Mouse (Mus musculus) brain, adult 2 months (tissue): Measurements from ENCODE around the gene Hnrnpu.
"Not testable (repeated sequence)": the region's sequence is repeated elsewhere in the genome, so short reads cannot be mapped to it uniquely, and the experiment has no call there.

Source experiments
- DNase-seq: peaks from one replicate; pipeline ENCODE4 v3.0.0; 2011; ENCODE audit warnings: low read depth, low spot score

Gene Hnrnpu

DNA sequence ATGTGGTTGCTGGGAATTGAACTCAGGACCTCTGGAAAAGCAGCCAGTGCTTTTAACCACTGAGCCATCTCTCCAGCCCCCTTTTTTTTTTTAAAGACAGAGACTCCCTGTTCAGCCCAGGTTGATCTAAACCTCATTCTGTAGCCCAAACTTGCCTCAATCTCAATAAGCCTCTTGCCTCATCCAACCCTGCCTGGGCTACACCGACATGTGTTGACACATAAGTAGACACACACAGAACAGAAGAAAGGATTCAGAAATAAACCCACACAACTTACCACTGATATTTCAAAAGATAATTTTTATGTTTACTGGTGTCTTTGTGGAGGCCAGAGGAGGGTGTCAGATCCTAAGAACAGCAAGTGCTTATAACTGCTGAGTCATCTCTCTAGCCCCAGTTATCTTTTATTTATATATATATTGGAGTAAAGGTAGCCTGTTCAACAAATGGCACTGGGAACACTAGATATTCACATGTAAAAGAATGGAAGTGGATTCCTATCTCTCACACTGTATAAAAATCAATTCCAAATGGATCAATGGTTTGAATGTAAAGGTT is 24.5 kb downstream of the Hnrnpu start:
- DNase-seq, result no peak

- no peak for DNase-seq
Measured at GRCm38 (mm10) chr1:178310128-178310527, 27.5 kb downstream of the Hnrnpu start.

DNA sequence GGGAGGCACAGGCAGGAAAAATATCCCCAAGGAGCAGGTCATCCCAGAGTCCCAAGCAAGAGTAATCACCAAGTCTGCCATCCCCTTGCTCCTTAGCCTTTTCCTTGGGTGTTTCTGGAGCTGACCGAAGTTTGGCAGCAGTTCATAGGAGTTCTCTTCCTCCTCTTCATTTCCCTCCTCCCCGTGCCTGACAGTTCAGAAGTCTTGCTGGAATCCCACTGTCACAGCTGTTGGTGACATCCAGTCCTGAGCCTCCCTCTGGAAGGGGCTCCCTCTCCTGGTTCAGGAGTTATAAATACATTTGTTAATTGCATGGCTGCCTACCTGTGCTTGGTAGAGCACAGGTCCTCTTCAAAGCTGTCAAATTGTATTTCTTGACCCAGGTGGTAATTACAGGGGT is 28.1 kb downstream of the Hnrnpu start:
- no peak for DNase-seq

DNA sequence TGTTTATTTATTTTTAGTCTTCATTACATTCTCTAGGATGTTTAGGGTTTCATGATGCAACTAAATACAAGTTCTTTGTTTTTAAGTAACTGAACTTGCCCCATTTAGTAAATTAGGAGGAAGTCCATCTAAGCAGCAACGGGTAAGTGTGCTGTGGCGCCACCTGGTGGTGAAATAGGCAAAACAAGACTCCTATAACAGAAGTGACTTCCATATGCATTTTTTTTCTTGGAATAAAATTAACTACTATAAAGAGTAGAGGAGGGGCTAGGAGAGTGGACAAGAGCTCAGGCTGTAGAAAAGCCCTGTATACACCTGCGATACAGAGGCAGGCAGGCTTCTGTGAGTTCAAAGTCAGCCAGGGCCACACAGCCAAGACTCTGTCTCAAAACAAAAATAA is 34.2 kb downstream of the Hnrnpu start:
- peak; percentile 89 for DNase-seq

DNA sequence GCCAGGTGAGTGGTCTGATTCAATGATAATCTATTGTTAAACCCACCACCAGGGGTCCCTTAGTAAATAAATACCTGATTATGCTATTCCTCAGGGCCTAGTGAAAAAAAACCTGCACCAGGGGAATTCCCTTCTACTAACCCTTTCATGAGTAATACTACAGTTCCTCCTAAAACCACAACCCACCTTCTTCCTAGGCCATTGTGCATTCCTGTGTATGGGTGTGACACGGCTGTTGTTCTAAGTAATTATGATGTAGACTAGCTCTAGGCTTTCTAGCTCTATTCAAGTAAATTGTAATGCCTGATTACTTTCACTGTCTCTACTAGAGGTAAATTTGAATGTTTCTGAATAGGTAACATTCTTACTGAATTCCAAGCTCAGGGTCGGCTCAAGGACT is 36.3 kb downstream of the Hnrnpu start:
- not testable (repeated sequence) for DNase-seq

DNA sequence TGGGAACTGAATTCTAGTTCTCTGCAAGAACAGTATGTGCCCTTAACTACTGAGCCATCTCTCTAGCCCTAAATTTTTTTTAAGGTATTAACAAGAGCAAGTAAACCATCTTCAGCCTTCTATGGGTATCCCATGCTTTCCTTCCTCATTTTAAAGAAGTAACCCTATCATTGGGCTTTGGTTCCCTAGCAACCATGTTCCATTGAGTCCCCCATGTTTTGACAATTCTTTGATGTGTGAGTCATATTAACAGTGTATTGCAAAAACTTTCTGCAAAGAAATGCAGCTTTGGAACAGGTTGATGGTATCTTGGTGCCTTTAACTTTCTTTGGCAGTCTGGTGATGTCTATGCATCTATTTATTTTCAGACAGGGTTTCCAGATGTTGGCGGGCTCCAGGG is 43.5 kb downstream of the Hnrnpu start:
- DNase-seq, result peak; percentile 65

DNA sequence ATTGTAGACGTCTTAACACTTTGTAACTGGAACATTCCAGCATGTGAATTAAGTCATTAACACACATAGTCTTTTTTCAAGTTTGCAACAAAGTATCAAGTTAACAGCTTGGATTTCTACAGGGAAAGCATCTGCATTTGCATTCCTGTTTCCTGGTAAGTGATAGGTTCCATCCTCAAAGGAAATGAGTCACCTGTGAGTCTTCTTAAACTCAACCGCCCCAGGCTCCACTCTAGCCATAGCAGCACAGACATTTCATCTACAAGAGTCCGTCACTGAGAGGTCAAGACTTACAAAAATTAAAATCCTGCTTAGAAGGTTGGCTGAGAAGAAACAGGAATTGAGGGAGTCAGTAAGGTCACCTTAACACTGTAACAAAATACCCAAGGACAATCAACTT is 45.9 kb downstream of the Hnrnpu start:
- DNase-seq, result no peak

DNA sequence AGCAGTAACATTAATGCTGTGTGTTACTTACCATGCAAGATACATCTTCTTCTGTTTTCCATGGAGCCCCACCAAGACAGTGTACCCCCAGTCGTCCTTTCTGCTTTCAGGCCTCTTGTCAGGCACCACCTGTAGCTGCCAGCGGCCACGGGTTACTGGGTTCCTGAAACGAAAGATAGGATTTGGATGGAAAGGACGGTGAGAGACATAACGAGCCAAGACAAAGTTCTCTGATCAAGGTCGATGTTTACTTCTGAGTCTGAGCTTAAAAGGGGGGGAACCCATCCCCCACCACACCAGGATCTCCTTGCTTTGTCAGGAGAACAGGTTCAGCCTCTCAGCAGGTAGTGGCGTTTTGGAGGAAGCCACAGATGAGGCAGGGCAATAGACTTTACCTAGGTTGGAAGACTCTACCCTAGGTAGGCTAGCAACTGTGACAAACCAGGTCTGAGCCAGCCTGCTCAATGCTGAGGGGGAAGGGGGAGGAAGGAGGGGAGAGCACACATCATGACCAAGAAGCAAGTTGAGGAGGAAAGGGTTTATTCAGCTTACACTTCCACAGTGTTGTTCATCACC is 49.9 kb downstream of the Hnrnpu start:
- no peak for DNase-seq

DNA sequence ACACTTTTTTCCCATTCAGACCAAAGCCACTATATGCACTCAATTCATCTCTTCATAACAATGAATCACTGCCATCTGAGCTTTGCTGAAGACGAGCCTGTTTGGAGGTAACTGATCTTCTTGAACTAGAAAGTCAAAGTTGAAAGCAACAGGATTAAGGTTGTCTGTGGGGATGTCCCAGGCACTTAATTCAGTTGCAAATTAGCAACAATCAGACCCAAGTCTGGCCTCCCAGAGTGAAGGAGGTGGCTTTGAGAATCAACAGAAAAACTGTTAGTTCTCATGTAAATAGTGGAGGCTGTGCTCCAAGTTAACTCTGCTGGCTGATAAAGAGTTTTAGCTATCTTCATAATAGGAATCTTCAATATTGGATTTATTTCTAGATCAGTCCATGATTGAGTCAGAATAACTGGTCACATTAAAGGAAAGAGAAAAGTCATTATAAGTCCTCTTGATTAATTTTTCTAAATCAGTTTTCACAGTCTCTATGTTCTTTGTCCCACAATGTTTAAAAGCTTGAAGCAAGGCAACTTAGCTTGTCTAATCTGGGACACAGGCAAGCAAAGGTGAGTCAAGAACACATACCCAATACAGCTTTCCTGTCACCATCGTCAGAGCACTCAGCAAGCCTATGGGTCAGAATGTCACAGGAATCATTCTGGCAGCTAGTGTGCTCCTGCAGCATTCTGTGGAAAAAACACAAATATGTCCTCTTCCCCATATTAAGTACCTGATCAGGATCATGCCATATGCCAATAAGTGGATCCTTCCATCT is 53.5 kb downstream of the Hnrnpu start:
- DNase-seq, result no peak

GRCm38 (mm10) chr1:178283314-178283713 is 54.3 kb downstream of the Hnrnpu start:
- not testable (repeated sequence) for DNase-seq

GRCm38 (mm10) chr1:178276054-178276911 is 61.3 kb downstream of the Hnrnpu start:
- DNase-seq, result peak; percentile 88

- DNase-seq, result peak; percentile 7
Measured at GRCm38 (mm10) chr1:178275738-178276053, 61.9 kb downstream of the Hnrnpu start.

GRCm38 (mm10) chr1:178275174-178275730 is 62.3 kb downstream of the Hnrnpu start:
- DNase-seq, result peak; percentile 57
